Mouse (Mus musculus) myocyte (in vitro differentiated cells): Measurements from ENCODE around the gene Dctpp1. TPM values are rescaled to one million over a fixed set of nuclear protein-coding genes. Genes with fewer than 3 reads are reported as not detected.

Experiments
- H3K27me3 ChIP-seq: one replicate; pipeline ENCODE4 v1.6.1; 2011; ENCODE audit not compliant: control insufficient read depth, insufficient read depth, insufficient read length
- H3K36me3 ChIP-seq: one replicate; pipeline ENCODE4 v1.6.1; 2011; ENCODE audit not compliant: control insufficient read depth, insufficient read depth
- H3K4me2 ChIP-seq: one replicate; pipeline ENCODE4 v1.6.1; 2011; ENCODE audit warnings: low read depth, control low read depth
- H3K4me3 ChIP-seq: one replicate; pipeline ENCODE4 v1.5.1; 2011; ENCODE audit warnings: mild to moderate bottlenecking, control low read depth, moderate library complexity
- H3K79me2 ChIP-seq: one replicate; pipeline ENCODE4 v1.6.1; 2011; ENCODE audit not compliant: control insufficient read depth, insufficient read depth
- H3ac ChIP-seq: one replicate; pipeline ENCODE4 v1.6.1; 2011; ENCODE audit not compliant: control insufficient read depth, insufficient read length
- CEBPB ChIP-seq: IDR thresholded peaks from 2 replicates; pipeline ENCODE4 v1.6.1; 2011; ENCODE audit warnings: mild to moderate bottlenecking, moderate library complexity; ENCODE audit not compliant: poor library complexity, insufficient read depth, severe bottlenecking
- E2F4 ChIP-seq: IDR thresholded peaks from one replicate; pipeline ENCODE4 v1.6.1; 2011; ENCODE audit warnings: mild to moderate bottlenecking, control low read depth, moderate library complexity; ENCODE audit not compliant: insufficient read depth
- MAX ChIP-seq: IDR thresholded peaks from one replicate; pipeline ENCODE4 v1.6.1; 2011; ENCODE audit warnings: low read depth, mild to moderate bottlenecking, control low read depth
- MYOD1 ChIP-seq, 3 experiments: IDR thresholded peaks; one replicate each; pipeline ENCODE4 v1.6.1; 2011; ENCODE audit warnings: control low read depth in 2 of 3, low read depth in 2 of 3, mild to moderate bottlenecking in 2 of 3, moderate library complexity in 1 of 3; ENCODE audit not compliant: insufficient read length in 2 of 3, control insufficient read depth in 1 of 3
- MYOG ChIP-seq, 3 experiments: IDR thresholded peaks; one replicate each; pipeline ENCODE4 v1.6.1; 2011; ENCODE audit warnings: control low read depth in 2 of 3, low read depth in 2 of 3, mild to moderate bottlenecking in 2 of 3; ENCODE audit not compliant: insufficient read length in 2 of 3, control insufficient read depth in 1 of 3, insufficient read depth in 1 of 3
- POLR2A ChIP-seq: IDR thresholded peaks from one replicate; pipeline ENCODE4 v1.6.1; 2011; ENCODE audit warnings: low read depth, mild to moderate bottlenecking, control low read depth, moderate library complexity; ENCODE audit not compliant: insufficient read length
- POLR2AphosphoS2 ChIP-seq: IDR thresholded peaks from one replicate; pipeline ENCODE4 v1.6.1; 2011; ENCODE audit warnings: low read depth, control low read depth; ENCODE audit not compliant: insufficient read length
- REST ChIP-seq: IDR thresholded peaks from one replicate; pipeline ENCODE4 v1.6.1; 2011; ENCODE audit warnings: mild to moderate bottlenecking, control low read depth, moderate library complexity; ENCODE audit not compliant: insufficient read depth, insufficient read length
- SRF ChIP-seq: IDR thresholded peaks from one replicate; pipeline ENCODE4 v1.6.1; 2011; ENCODE audit warnings: low read depth; ENCODE audit not compliant: control insufficient read depth, insufficient read length
- TCF12 ChIP-seq: IDR thresholded peaks from one replicate; pipeline ENCODE4 v1.6.1; 2011; ENCODE audit warnings: mild to moderate bottlenecking, control low read depth; ENCODE audit not compliant: poor library complexity, insufficient read depth, severe bottlenecking
- TCF3 ChIP-seq: IDR thresholded peaks from one replicate; pipeline ENCODE4 v1.6.1; 2011; ENCODE audit warnings: low read depth, control low read depth; ENCODE audit not compliant: insufficient read length
- USF1 ChIP-seq: IDR thresholded peaks from one replicate; pipeline ENCODE4 v1.6.1; 2011; ENCODE audit warnings: low read depth, mild to moderate bottlenecking, control low read depth, moderate library complexity
- polyA plus RNA-seq: library from polyadenylated mRNA; unstranded; fragments of >200 nt; fragmentation: generic; extraction: Trizol; gene quantifications from one replicate; pipeline ENCODE4 v1.2.1, GENCODE M21; 2012; ENCODE audit warnings: missing spikeins

The Dctpp1 gene
- polyA plus RNA-seq, 1 experiment = 76.9 TPM

GRCm38 (mm10) chr7:127296786-127297555 is 36.5 kb upstream of the Dctpp1 start:
- H3K36me3 ChIP-seq = no peaks in the 10 kb centered on the region
- H3K27me3 ChIP-seq = peaks cover 49% of the 10 kb centered on the region
- no peak overlapping the region for H3K4me3 ChIP-seq
- H3K4me2 ChIP-seq = no peak overlapping the region
- no peaks in the 10 kb centered on the region for H3K79me2 ChIP-seq
- H3ac ChIP-seq = no peak overlapping the region
- TF ChIP-seq TCF3 (no peak), TCF12 (no peak), CEBPB (no peak), MAX (no peak), MYOG (IDR thresholded peaks at IDR 0.05; ENCODE audit: control insufficient read depth in 1 of 3, insufficient read depth in 1 of 3, insufficient read length in 2 of 3, low read depth in 2 of 3) (no peak), REST (no peak)

DNA sequence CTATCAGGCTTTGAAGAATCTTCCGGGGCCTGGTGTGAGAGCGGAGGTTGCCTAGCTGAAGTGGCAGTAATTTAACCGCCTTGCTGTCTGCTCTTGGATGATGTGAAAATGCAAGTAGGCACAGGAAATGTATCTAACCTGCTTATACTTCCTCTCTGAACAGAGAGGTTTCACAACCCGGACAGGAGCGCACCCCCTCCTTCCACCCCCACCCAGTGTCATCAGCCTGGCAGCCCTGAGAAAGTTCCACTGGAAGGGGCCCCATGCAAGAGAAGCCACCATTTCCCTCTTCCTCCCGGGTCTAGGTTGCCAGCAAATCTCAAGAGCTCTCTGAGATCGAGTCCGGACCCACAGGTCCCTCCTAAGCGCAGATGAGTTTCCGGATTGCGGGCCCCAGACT is 35.6 kb upstream of the Dctpp1 start, which contains the start of gene Itgal:
TSS of gene Itgal (plus strand) at position 163 of the 400 bp plus-strand sequence.
- no peaks in the 10 kb centered on the region for H3K36me3 ChIP-seq
- H3K27me3 ChIP-seq = peaks cover 52% of the 10 kb centered on the region
- no peak within 1 kb of the TSS for H3ac ChIP-seq
- H3K4me3 ChIP-seq = no peak within 1 kb of the TSS
- H3K4me2 ChIP-seq = no peak within 1 kb of the TSS
- TF ChIP-seq POLR2A = no peak
- no peak for TF ChIP-seq POLR2AphosphoS2
- no peak for TF ChIP-seq CEBPB
- TF ChIP-seq USF1 = no peak
- no peak for TF ChIP-seq MYOG (IDR thresholded peaks at IDR 0.05; ENCODE audit: control insufficient read depth in 1 of 3, insufficient read depth in 1 of 3, insufficient read length in 2 of 3, low read depth in 2 of 3)
- no peak for TF ChIP-seq E2F4
- no peak for TF ChIP-seq TCF12
- TF ChIP-seq SRF = no peak
- TF ChIP-seq TCF3 = no peak
- no peak for TF ChIP-seq REST
- TF ChIP-seq MAX = no peak
- TF ChIP-seq MYOD1 (IDR thresholded peaks at IDR 0.05; ENCODE audit: control insufficient read depth in 1 of 3, insufficient read length in 2 of 3, low read depth in 2 of 3) = no peak
- H3K79me2 ChIP-seq = no peaks in the 10 kb centered on the region

GRCm38 (mm10) chr7:127290142-127290541 is 29.6 kb upstream of the Dctpp1 start:
- no peak overlapping the region for H3K4me3 ChIP-seq
- no peaks in the 10 kb centered on the region for H3K79me2 ChIP-seq
- H3ac ChIP-seq = no peak overlapping the region
- peaks cover 36% of the 10 kb centered on the region for H3K27me3 ChIP-seq
- no peak for TF ChIP-seq CEBPB
- TF ChIP-seq E2F4 = no peak
- no peak for TF ChIP-seq MYOG (IDR thresholded peaks at IDR 0.05; ENCODE audit: control insufficient read depth in 1 of 3, insufficient read depth in 1 of 3, insufficient read length in 2 of 3, low read depth in 2 of 3)
- TF ChIP-seq POLR2AphosphoS2 = no peak
- TF ChIP-seq REST = no peak
- TF ChIP-seq TCF3 = no peak
- TF ChIP-seq SRF = no peak
- no peak overlapping the region for H3K4me2 ChIP-seq
- no peaks in the 10 kb centered on the region for H3K36me3 ChIP-seq

DNA sequence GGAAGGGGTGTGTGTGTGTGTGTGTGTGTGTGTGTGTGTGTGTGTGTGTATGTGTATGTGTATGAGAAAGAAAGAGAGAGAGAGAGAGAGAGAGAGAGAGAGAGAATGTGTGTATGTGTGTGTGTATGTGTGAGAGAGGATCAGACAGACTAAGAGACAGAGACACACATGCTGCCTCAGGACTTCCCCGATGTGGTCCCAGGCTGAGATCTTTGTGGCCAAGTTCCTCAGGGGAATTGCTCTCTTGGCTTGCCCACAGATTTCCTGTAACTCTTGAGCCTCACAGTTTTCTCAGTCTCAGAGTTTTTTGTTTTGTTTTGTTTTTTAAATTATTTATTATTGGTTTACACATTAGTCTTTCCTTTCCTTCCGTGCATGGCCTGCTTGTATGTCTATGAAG is 28.8 kb upstream of the Dctpp1 start:
- TF ChIP-seq SRF = no peak
- TF ChIP-seq REST = no peak
- TF ChIP-seq CEBPB = no peak
- TF ChIP-seq MAX = no peak
- TF ChIP-seq MYOG (IDR thresholded peaks at IDR 0.05; ENCODE audit: control insufficient read depth in 1 of 3, insufficient read depth in 1 of 3, insufficient read length in 2 of 3, low read depth in 2 of 3) = no peak
- no peak for TF ChIP-seq TCF12
- TF ChIP-seq POLR2AphosphoS2 = no peak
- TF ChIP-seq POLR2A = no peak
- no peak overlapping the region for H3K4me2 ChIP-seq

GRCm38 (mm10) chr7:127287940-127288339 is 27.4 kb upstream of the Dctpp1 start:
- TF ChIP-seq MYOD1 (IDR thresholded peaks at IDR 0.05; ENCODE audit: control insufficient read depth in 1 of 3, insufficient read length in 2 of 3, low read depth in 2 of 3) (no peak), MYOG (IDR thresholded peaks at IDR 0.05; ENCODE audit: control insufficient read depth in 1 of 3, insufficient read depth in 1 of 3, insufficient read length in 2 of 3, low read depth in 2 of 3) (no peak), TCF3 (no peak), REST (no peak), POLR2A (no peak), SRF (no peak), CEBPB (no peak), E2F4 (no peak), TCF12 (no peak), POLR2AphosphoS2 (no peak), USF1 (no peak), MAX (no peak)

More for the DNA sequence above, 28.8 kb upstream of the Dctpp1 start:
- H3ac ChIP-seq = no peak overlapping the region
- peaks cover 37% of the 10 kb centered on the region for H3K27me3 ChIP-seq
- H3K79me2 ChIP-seq = no peaks in the 10 kb centered on the region
- H3K4me3 ChIP-seq = no peak overlapping the region
- no peaks in the 10 kb centered on the region for H3K36me3 ChIP-seq

More at GRCm38 (mm10) chr7:127287940-127288339, 27.4 kb upstream of the Dctpp1 start:
- no peak overlapping the region for H3K4me3 ChIP-seq
- peaks cover 38% of the 10 kb centered on the region for H3K27me3 ChIP-seq
- no peak overlapping the region for H3ac ChIP-seq
- H3K79me2 ChIP-seq = no peaks in the 10 kb centered on the region
- H3K4me2 ChIP-seq = no peak overlapping the region
- no peaks in the 10 kb centered on the region for H3K36me3 ChIP-seq
